Mouse (Mus musculus) thymus, postnatal 25 days (tissue): ENCODE measurements around the gene B4galnt4.
A peak's percentile ranks its signal among the peaks of the same experiment; 100 is the strongest.

Experiments
- DNase-seq: peaks from one replicate; pipeline ENCODE4 v3.0.0; 2022

The B4galnt4 gene

DNA sequence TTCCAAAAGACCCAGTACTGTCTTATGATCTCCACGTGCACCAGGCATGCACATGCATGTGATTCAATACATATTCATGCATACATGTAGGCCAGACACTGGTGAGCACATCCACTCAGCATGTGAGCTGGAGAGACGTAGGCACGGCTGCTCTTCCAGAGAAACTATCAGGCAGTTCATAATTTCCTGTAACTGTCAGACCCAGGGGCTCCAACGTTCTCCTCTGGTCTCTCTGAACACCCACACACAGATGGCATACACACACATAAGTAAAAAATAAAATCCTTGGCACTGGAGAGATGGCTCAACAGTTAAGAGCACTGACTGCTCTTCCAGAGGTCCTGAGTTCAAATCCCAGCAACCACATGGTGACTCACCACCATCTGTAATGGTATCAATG lies 12.9 kb downstream of the B4galnt4 start:
- DNase-seq: no peak

DNA sequence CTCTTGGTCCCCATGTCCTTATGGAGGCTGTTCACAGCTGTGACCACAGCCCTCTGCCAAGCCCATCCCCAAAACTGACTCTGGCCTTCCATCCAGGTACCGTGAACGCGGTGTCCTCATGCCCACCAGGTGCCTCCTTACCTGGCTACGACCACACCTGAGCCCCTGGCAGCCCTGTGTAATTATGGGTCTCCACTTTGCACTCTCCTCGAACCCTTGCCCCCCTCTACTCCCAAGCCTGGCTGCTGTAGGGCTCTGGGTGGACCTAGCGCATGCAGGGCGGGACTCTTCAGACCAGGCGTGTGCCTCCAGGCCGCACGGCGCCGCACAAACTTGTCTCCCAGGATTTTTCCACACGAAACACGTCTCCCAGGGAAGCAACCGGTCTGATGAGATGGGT lies 16.9 kb downstream of the B4galnt4 start, which contains the start of gene Pkp3:
TSS of gene Pkp3 (plus strand) at position 378 of the 400 bp plus-strand sequence.
- no peak for DNase-seq

DNA sequence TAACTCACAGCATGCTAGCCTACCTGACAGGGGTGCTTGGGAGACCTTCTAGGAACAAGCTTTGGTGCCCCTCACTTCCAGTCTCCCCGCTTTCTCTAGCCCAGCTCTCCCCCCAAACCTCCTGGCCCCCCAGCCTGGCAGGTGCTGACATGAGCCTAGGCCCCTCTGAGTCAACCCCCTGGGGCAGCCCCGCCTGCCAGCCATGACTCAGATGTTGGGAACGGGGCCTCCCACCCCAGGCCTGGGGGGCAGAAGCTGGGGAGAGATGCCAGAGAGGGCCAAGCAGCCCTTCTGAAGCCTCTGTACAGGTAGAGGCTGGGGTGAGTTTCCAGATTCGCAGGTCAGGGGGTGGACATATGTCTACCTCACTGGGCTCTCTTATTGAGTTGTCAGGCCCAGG lies 18.0 kb downstream of the B4galnt4 start:
- no peak for DNase-seq

DNA sequence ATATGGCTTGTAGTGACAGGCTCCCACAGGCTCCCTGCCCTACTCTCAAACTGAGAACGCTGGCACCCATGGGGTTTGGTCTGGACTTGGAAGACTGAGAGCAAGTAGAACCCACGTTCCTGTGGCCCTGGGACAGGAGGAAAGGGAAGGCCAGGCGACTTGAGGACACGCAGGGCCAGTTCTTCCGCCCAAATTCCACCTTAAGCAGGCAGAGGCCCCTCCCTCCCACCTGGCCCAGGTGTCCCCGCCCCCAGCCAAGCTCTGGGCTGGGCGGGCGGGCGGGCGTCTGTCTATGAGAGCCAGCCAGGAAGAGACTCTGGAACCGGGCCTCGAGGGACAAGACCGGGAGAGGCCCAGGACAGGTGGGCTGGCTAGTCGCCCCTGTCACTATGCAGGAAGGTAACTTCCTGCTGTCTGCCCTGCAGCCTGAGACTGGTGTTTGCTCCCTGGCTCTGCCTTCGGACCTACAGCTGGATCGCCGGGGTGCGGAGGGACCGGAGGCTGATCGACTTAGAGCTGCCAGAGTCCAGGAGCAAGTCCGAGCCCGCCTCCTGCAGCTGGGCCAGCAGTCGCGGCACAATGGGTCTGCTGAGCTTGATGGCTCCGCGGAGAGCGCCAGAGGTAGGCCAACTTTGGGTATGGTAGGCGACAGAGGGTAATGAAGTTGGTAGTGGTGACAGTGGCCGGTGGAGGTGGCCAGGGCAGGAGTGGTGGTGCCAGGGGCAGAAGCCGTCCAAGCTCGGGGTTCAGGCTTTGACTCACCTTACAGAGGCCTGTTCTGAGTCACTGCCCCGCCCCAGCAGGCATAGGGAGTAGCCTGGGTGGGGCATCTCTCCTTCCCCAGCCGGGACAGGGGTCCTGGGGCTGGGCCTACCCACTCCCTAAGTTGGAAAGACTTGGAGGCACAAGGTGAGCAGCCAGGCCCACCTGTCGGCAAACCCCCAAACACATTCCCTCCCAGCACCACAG lies 18.9 kb downstream of the B4galnt4 start:
- no peak for DNase-seq

DNA sequence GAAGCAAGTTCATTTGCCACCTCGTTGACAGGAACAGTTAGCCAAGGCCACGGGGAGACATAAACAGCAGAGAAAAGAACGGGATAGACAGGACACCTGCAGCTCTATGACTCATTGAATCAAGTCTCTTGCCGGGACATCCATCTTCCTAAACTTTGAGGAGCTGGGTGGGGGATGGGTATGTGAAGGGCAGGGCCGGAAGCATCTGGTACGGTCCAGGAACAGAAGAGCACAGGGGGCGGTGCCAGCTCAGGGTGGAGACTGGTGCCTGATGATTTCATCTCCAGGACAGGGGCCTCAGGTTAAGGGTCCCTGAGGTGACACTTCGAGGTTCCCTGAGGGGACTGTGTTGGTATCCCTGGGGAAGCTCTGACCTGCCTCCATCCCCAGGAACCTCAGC lies 27.0 kb downstream of the B4galnt4 start:
- peak; percentile 69 for DNase-seq

DNA sequence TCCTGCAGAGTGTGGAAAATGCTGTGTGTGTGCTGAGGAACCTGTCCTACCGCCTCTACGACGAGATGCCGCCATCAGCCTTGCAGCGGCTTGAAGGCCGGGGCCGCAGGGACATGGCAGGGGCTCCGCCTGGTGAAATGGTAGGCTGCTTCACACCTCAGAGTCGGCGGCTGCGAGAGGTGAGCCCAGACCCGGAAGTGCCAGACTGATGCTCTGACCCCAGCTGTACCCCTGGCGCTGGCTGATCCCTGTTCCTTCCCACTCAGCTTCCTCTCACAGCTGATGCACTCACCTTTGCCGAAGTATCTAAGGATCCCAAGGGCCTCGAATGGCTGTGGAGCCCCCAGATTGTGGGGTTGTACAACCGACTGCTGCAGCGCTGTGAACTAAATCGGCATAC lies 27.6 kb downstream of the B4galnt4 start:
- peak; percentile 52 for DNase-seq

DNA sequence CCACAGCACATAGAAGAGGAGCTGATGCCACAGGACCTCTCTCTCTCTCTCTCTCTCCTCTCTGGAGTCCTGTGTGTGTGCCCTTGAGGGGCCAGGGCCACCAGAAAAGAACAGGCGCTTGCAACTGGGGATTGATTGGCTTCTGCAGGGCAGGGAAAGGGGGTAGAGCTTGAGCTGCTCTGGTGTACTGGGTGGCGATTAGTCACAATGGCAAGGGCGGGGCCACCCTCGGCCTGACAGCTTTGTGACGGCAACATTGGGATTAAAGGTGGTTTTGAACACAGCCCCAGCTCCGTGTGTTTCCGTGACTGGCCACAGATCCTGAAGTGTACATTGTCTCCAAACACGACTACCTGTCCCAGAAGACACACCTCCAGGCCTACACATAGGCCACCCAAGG lies 29.3 kb downstream of the B4galnt4 start:
- DNase-seq: no peak

DNA sequence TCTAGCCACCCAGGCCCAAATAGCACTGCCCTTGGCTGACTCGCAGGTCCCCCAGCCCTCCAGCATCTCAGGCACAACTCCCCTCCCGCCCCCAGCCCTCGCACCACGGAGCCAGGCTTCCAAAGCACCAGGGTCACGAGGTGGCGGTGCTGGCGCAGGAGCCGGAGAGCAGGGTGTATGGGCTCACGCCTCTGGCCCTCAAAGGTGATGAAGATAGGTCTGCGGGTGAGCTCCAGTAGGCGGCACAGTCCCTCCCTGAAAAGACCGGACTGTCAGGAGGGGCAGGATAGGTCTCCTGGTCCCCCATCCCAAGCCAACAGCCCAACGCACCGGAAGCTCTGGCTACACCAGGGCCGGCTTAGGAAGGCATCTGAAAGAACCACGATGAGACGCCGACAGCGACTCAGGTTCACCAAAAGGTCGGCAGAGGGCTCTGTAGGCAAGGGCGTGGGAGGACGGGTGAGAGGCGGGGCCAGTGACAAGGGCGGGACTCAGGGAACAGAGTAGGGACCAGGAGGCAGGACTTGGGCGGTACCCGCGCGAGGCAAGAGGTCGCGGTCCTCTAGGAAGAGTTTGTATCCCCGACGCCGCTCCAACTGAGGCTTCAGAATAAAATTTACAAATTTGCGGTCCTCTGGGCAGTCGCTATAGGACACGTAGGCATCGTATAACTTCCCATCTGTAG lies 31.3 kb downstream of the B4galnt4 start:
- peak; percentile 88 for DNase-seq

DNA sequence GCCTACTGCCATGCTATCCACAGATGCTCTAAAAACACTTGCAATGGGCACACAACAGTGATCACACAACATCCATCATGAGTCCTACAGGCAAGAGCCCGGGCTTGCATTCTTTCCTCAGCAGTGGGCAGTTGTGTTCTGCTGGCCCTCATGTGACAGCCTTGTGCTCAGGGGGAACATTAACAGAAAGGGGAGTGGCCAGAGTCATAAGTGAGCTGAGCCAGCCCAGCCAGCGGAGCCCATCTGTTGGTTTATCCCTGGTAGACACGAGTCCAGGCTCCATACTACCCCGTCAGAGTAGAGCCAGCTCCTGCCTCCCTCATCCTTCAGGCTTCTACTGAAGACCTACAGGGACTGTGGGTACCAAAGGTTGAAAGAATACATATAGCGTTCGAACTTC lies 33.0 kb downstream of the B4galnt4 start:
- DNase-seq: no peak

DNA sequence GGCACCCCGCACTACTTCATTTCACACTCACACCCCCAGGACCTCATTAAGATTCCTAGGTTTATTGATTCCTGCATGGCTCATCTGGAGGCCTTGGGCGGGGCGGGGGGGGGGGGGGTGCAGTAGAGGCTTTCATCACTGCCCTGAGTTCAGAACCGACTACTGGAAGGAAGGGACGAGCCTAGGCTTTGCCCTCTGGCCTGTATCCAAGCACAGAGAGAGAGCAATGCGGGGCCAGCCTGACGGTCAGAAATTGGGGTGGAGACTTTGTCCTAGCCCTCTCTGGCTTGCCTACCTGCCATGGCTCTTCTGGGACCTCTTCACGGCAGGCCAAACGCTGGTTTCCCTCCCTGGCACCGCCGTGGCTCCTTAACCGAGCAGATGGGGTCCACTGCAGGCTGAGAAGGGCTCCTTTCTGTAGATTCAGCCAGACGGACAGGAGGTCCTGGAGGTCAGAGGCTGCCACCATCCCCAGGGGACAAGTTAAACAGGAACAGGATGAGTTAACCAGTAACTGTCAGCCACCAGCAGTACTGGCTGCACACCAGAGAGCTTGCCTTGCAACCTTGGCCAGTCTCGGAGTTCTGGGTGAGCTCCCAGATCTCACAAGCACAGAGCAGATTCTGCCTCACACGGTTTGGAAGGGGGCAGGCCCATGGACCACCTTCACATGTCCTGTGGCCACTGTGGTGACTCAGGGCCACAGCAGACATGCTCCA lies 33.7 kb downstream of the B4galnt4 start:
- DNase-seq: no peak

DNA sequence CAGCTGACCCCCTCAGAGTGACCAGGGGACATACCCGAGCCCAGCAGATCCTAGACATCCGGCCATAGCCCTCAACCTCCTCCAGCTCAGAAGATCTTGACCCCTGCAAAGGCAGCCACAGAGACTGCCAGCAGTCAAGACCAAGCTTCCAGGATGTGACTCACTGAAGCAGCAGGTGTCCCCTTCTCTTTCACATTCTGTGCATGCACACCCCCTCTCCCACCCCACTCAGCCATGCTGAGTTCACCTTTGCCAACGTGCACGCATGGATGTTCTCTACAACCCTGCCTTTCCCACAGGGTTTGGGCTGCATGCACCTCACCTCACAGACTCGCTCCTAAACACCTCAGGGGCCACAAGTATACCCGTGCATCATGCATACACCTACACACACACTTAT lies 35.1 kb downstream of the B4galnt4 start:
- DNase-seq: peak; percentile 63

DNA sequence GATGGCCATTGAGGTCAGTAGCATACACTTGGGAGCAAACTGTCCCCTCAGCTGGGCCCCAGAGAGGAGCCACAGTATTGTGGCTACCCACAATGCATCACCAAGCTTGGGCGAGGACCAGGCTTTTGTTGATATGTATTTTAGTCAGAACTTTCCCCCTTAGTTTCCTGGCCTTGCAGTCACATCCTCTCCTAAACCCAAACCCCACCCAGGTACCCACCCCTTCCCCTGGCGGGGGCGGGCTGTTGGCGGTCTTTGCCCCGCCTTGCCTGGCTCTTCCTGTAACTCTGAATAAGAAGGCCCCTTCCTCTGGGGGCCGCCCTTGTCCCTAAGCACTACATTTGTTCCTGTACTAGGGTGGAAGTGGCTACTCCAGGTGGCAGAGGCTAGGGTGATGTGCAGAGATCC lies 35.7 kb downstream of the B4galnt4 start:
- DNase-seq: peak; percentile 95

DNA sequence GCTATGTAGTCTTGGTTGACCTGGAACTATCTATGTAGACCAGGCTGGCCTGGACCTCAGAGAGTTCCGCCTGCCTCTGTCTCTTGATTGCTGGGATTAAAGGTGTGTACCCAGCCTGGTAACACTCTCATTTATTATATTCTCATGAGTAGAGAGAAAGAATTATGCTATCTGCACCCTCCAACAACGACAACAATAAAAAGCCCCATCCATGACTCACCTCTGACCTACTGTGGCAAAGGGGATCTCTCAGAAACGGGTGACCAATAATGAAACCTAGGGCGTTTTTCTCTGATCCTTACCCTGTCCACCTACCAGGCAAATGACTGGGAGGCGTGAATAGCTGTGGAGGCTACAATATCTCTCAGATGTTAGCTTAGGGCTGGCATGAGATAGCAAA lies 36.3 kb downstream of the B4galnt4 start:
- no peak for DNase-seq

DNA sequence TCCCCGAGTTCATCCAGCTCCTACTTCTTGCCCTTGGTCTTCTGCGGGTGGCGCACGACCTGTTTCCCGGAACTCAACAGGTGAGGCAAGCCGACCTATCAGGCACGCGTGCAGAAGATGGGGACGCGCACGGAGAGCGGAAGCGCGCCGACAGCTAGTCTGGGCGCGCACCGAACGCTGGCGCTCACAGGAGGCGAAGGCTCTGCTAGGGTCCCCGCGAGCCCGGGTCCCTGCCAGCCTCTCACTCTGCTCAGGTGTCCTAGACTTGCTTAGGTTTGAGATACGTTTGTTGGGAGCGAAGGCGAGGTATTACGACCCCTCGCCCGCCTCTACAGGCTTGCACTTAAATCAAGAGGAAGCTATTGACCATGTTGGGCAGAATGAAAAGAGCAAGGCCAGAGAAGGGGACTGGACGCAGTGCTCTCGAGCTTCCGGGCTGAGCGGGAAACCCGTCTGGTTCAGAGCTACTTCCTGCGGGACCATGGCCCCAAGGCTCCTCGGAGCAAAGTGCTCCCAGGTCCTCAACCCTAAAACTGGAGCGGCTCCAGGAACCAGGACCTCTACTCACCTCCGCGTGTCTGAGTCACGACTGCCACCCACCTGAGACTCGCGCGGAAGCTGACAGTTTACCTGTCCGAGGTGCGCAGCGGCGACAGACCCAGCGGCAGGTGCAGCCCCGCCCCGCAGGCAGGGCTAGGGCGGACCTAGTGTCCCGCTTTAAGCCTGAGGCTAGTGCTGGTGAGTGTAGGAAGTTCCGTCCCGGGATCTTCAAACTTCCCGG lies 39.2 kb downstream of the B4galnt4 start, which contains the start of gene Sigirr:
TSS of gene Sigirr (minus strand) at position 662 of the 781 bp plus-strand sequence.
- peak; percentile 76 for DNase-seq

DNA sequence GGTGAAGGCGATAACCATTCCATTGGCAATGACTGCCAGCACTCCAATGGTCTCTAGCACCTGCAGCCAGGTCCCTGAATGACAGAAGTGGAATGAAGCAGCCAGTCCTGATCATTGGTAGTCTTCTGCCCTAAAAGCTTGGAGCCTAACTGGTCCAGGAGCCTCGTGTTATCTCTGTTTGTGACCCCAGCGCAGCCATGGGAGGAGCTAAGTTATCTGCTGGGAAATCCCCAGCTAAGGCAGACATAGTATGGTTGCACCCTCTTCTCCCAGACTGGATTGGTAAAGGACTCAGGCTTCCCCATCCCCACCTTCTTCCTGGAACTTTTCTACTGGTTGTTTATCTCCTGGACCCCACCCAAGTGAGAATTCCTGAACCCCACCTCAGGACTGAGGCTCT lies 42.3 kb downstream of the B4galnt4 start:
- DNase-seq: no peak

DNA sequence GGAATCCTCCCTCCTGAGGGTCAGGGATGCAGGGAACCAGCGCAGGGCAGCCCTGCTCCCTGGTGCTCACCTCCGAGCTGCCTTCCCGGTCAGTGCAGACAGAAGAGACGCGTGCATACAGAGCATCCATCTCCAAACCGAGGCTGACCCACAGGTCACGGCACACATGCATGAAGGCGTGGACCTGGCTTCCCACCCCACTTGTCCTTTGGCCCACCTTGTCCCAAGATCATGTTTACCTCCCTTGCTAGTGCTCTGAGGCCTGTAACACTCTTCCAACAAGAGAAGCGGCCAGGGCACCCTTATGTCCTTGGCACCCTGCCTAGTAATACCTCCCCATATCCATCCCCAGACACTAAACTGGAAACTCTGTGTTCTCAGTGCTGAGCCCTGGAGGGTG lies 55.0 kb downstream of the B4galnt4 start:
- DNase-seq: no peak

DNA sequence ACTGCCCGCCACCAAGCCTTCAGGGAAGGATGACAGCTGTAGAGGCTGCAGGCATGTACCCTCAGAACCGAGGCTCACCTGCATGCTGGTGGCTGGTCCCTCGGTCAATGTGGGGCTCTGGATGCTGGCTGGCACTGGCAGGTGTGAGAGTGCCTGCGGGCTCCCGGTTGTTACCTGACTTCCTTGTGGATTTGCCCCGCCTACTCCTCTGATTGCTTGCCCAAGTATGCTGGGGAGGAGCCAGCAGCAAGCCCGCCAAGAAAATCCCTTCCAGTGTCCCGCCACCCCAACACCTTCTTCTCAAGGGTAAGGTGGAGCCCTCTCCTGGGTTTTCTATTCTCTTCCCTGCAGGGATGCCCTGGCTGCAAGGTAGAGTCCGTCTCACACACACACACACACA lies 56.7 kb downstream of the B4galnt4 start, which contains the start of gene Ano9:
TSS of gene Ano9 (minus strand) at position 171 of the 400 bp plus-strand sequence.
- no peak for DNase-seq

DNA sequence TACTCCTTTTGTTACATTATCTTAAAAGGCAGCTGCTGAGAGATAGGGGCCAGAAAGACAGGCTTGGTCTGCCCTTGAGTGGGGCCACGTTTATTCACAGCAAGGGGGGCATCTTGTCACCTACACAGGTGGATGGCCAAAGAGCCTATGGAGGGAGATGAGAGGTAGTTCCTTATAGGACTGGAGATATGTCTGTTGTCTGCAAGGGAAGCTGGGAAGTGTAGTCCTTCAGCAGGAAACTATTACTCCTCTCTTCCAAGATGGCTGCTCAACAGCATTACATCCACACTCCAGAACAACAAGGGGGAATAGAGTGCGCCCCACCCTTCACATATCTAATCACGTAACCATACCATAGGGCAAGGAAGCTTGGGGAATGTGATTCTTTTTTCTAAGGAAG lies 58.6 kb downstream of the B4galnt4 start:
- DNase-seq: no peak

DNA sequence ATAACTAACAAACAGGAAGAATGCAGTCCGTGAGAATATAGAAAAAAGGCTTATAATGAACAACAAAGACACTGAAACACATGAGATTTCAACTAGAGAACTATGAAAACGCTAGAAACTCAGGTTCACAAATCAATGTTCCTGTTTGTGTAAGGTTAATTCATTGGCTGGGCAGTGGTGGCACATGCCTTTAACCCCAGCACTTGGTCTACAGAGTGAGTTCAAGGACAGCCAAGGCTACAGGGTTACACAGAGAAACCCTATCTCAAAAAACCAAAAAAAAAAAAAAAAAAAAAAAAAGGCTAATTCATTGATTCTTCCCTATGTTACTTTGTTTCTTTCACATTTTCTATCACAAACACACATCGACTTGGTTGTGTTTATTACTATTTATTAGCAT lies 59.7 kb downstream of the B4galnt4 start:
- DNase-seq: no peak

DNA sequence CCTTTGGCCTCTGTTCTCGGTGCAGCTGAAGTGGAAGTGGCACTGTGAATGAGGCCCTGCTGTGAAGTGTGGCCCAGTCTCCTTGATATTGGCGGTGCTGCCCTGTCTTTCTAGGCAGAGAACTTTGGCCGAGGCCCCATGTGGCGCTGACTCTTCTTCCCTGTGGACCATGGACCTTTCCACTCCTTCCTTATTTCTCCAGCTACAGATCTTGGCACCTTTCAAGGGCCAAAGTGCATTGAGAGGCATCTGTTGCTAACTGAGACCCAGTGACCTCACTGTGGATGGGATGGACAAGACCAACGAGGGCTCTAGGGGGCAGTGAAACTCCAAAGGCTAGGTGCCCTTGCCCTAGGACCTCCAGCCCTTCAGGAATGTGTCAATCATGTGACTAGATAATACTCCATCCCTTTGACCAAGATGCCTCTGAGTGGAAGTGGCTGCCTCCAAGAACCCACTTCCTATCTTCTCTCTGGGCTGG lies 60.2 kb downstream of the B4galnt4 start:
- DNase-seq: no peak
